Mouse (Mus musculus) forelimb bud, embryonic 11.5 days (tissue): ENCODE data around the gene Entpd1.

Experiments
- DNase-seq: peaks from one replicate; pipeline ENCODE4 v3.0.0-alpha.2; 2012; ENCODE audit warnings: low read depth, low spot score

The Entpd1 gene

GRCm38 (mm10) chr19:40665778-40666177 is 53.6 kb downstream of the Entpd1 start:
- DNase-seq, result no peak

DNA sequence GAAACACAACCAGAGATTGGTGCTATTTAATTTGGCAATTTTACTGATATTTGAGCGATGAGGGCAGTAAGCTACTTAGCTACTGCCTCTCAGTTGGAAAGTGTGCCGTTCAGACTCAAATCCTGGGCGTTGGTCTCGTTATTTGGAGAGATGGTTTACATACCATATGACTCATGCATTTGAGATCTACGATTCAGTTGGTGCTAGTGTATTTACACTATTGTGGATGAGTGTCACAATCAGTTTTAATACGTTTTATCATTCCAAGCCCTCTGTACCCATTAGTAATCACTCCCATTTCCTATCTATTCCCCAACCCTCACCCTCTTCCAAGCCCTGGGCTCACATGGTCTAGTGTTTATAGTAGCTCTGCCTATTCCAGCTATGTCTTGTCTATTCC is 54.9 kb downstream of the Entpd1 start:
- DNase-seq, result no peak

DNA sequence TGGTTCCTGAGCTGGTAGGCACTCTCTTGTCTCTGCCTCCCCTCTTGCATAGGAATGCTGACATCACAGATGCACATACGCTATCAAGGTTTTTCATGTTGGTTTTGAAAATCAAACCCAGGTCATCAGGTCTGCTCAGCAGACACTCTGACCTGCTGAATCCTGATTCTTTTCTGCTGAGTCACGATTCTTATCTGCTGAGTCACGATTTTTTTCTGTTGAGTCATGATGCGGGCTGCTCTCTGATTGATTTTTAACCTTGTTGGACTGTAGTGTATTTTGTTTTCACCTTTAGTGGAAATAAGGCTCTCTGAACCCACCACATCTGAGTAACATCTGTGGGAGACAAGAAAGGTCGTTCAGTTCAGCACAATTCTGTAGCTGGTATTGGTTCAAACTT is 63.2 kb downstream of the Entpd1 start:
- DNase-seq, result no peak

DNA sequence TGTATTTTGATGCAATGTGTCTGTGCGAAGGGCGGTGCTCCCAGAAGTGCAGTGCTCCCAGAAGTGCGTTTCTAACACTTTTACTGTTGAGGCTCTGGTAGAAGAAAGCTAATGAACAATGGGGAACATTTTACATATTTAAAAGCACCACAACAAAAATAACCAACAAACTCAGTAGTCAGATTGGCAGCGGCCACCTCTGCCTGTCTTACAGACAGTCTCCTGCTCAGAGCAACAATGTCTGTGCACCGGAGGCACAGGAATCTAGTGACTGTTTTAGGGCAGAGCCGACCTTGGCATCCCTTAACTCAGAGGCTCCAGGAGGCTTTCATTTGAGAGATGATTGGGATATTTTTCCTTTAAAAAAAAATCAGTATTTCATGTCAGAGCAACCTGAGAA is 65.9 kb downstream of the Entpd1 start:
- DNase-seq, result no peak

DNA sequence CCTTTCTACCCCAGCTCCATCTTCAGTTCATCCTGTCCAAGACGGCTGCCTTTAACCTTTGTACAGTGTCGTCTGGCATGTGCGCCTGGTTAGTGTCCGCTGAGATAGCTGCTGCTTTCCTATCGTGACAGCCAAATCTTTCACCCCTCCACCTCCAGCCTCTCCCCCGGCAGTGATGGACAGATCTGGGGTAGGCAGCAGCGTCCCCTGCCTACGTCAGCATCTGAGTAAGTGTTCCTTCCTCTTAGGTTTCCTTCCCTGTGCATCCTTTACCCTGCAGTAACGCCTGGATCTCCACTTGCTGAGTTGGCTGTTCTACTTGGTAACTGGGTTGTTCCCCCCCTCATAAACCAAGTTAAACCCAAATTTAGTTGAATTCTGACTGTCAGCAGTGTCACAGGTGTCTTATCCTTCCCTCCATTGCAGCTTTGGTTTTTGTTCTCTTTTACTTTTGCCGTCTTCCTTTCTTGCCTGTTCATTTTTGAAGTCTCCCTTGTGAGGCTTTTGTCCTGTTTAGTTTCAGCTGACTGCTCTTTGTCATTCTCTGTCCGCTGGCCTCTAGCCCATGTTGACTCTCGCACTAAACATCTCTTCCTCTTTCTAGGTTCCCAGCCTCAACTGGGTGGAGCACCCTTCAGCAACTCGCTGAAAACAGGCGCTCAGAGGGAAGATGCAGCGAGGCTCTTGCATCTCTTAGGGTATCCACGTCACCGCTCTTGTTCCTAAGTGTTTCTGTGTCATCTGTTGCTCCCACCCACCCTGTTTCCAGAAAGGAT is 66.6 kb downstream of the Entpd1 start:
- no peak for DNase-seq

GRCm38 (mm10) chr19:40679632-40680031 is 67.5 kb downstream of the Entpd1 start:
- DNase-seq, result no peak

DNA sequence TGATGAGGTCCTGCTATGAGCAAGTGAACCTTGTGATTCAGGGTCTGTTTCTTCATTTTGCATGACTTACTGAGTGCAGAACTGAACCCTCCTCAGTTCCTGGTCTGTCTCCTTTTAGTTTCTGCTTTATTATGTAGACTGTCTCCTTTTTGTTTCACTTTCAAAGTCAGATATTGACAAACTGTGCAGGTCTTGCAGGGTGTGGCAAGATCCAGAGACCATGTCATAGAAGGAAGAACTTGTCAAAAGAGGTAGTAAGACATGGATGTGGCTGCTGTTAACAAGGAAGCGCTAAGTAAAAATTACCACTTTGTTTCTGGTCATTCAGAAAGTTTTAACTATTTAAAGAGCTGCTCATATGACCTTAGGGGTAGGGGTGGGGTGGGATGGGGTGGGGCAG is 72.0 kb downstream of the Entpd1 start:
- no peak for DNase-seq

DNA sequence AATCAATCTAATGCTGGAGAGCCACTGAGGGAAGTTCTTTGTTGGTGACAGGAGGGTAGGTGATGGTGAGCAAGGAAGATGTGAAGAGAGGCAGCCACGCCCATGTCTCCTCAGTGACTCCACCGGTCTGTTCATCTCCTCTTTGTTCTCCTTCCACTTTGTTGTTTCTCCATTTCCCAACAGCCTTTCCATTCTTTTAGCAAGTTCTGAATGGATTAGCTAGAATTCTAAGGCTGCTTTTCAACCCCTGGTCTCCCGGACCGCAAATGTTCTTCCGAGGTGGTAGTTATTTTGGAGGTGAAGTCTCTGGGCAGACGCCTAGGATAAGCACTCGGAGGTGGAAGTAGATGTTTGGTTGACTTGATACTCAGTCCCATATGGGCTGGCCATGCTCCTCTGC is 72.4 kb downstream of the Entpd1 start:
- no peak for DNase-seq

DNA sequence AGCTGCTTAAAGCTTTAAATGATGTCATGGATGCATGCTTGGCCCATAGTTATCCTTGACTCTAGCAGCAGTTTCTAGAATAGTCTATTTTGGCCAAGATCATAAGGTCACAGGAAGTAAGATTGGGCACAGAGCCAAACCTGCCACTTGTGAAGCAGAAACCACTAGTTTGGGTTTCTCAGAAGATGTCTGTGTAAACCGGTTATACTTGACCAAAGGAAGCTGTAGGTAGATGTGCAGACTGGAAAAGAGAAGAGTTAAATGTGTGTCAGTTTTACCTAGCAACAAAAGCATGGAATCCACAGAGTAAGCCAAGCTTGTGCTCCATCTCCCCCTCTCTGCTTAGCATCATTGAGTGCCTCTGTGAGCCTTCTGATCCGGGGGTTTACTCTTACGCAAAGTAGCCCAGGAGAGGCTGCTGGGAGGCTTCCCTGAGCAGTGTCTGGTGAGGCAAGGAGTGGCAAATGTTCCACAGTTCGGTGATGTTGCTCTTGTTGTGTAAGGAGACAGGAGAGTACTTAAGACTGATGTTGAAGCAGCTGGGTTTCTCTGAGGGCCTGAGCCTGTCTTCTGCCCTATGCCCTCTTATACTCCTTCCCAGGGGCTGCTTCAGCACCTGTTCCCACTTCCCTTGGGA is 75.2 kb downstream of the Entpd1 start:
- DNase-seq, result no peak

DNA sequence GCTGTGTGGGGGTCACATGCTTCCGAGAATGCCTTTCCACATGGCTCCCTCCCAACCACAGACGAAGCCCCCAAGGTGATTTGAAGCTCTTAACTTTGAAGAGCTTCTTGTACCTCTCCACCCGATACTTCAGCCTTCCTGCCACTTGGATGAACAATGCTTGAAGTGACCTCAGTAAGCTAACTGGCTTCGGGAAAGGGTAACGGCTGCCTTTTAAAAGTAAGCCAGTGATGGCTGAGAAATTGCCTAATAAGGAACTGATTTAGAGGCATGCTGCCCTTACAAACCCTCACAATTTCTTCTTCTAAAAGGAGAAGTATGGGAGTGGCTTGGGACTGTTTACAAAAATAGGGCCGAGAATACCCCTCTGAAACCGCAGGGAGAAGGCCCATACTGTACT is 81.0 kb downstream of the Entpd1 start:
- no peak for DNase-seq

GRCm38 (mm10) chr19:40696116-40696515 is 84.0 kb downstream of the Entpd1 start:
- DNase-seq, result no peak

DNA sequence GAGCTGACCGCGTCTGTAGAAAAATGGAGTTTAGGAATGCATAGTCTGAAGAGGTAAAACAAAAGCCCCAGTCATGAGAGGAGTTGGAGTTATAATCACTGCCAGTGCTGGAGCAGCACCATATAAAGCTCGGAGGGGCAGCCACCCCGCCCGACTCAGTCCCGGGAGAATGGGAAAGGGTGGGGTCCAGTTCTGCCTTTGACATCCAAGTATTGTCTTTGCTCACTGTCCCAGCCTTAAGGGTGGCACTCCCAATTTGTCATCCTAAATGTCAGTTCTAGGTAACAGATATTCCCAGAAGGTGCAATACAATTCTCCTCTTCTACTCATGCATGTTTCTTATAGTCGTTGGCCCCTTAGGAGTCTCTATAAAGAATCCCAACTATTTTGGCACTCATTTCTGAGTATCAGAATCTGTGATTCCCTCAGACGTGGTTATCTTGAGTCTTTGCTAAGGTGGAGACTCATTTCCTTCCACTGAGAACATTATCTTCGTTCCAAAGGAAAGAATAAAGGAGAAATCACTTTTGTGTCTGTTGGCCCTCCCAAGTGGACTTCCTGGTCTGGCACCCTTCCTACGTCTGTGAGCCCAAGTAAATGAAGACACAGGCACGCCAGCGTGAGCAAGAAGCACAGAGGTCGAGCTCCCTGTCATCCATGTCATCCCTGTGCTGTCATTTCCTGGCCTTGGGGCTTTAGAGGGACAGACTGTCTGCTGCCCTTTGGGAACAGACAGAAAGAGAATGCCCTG is 86.1 kb downstream of the Entpd1 start:
- no peak for DNase-seq

DNA sequence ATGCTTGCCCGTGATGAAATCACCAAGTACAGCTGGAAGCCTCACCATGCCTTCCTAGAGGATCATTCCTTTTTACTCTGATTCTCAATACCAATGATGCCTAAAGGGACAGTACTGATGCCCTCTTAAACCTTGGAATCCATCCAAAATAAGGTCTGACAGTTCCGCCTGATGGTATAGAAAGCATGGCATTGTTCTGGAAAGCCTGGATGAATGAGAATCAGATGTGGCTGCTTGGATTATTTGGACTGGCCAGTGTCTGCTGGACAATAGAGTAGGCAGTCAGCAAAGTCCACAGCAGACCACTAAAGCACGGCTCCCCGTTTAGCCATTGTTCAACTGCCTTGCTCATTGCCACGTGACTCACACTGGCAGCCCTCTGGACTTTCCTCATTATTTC is 87.7 kb downstream of the Entpd1 start:
- no peak for DNase-seq

DNA sequence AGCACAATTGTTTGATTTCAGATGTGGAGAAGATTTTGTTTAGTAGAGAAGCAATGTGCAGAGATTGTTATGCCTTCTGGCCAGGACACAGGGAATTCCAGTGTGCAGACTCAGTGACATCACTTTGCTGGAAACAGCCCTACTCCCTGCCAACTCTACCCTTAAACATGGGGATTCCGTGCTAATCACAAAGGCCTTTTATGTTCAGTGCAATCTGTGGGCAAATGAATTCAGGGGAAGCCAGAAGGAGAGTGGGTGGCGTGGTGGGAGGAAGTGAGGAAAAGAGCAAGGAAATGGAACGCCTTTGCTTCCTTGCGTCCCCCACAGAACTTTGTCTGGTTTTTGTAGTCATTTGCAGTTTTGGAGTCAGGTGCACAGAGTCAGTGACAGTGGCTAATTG is 90.2 kb downstream of the Entpd1 start:
- no peak for DNase-seq

GRCm38 (mm10) chr19:40712889-40713628 is 100.9 kb downstream of the Entpd1 start:
- DNase-seq, result no peak

GRCm38 (mm10) chr19:40714700-40715099 is 102.5 kb downstream of the Entpd1 start:
- DNase-seq, result no peak

GRCm38 (mm10) chr19:40716981-40717380 is 104.8 kb downstream of the Entpd1 start:
- no peak for DNase-seq

- no peak for DNase-seq
These were observed 107.4 kb downstream of the Entpd1 start for GRCm38 (mm10) chr19:40719439-40720105.

- no peak for DNase-seq
These were observed 108.2 kb downstream of the Entpd1 start for GRCm38 (mm10) chr19:40720381-40720780.

GRCm38 (mm10) chr19:40722137-40723038 is 110.2 kb downstream of the Entpd1 start:
- DNase-seq, result peak; percentile 65
